Mouse (Mus musculus) neural tube, embryonic 13.5 days (tissue): ENCODE data around the gene Rbpj. TPM values are rescaled to one million over a fixed set of nuclear protein-coding genes. Genes with fewer than 3 reads are reported as not detected.

ENCODE experiments used
- ATAC-seq: fragments of 200-750 bp; cut with Nextera tagmentation; 2 replicates; pipeline ENCODE4 v1.8.0; 2017; ENCODE audit warnings: low read depth, mild to moderate bottlenecking, moderate TSS enrichment, moderate library complexity
- H3K27ac ChIP-seq: fragments of 300-500 bp; sonication (generic); replicated peaks from 2 replicates; pipeline ENCODE4 v1.5.1; 2015; ENCODE audit warnings: moderate library complexity, mild to moderate bottlenecking, inconsistent platforms
- H3K27me3 ChIP-seq: fragments of 300-500 bp; sonication (generic); 2 replicates; pipeline ENCODE4 v1.6.1; 2015; ENCODE audit warnings: mild to moderate bottlenecking, inconsistent platforms
- H3K36me3 ChIP-seq: fragments of 300-500 bp; sonication (generic); 2 replicates; pipeline ENCODE4 v1.6.1; 2015; ENCODE audit warnings: mild to moderate bottlenecking, inconsistent platforms
- H3K4me1 ChIP-seq: fragments of 300-500 bp; sonication (generic); replicated peaks from 2 replicates; pipeline ENCODE4 v1.6.1; 2015; ENCODE audit warnings: inconsistent platforms
- H3K4me2 ChIP-seq: fragments of 300-500 bp; sonication (generic); 2 replicates; pipeline ENCODE4 v1.6.1; 2015; ENCODE audit warnings: inconsistent platforms, mild to moderate bottlenecking, moderate library complexity
- H3K4me3 ChIP-seq: fragments of 300-500 bp; sonication (generic); 2 replicates; pipeline ENCODE4 v1.5.1; 2015; ENCODE audit warnings: mild to moderate bottlenecking, inconsistent platforms
- H3K9ac ChIP-seq: fragments of 300-500 bp; sonication (generic); 2 replicates; pipeline ENCODE4 v1.6.1; 2015; ENCODE audit warnings: moderate library complexity, mild to moderate bottlenecking, inconsistent platforms
- H3K9me3 ChIP-seq: fragments of 300-500 bp; sonication (generic); 2 replicates; pipeline ENCODE4 v1.6.1; 2016; ENCODE audit warnings: inconsistent platforms
- WGBS: fragments of 180-500 bp; shearing (Covaris S2); methylation state at CpG from one replicate; pipeline ENCODE4 v1.1.7; 2015; 5-methylcytosine and 5-hydroxymethylcytosine counted together
- polyA plus RNA-seq: library from polyadenylated mRNA; unstranded; fragments of >200 nt; fragmentation: Nextera tagmentation; extraction: Ambion mirVana; gene quantifications from 2 replicates; pipeline ENCODE4 v1.2.1, GENCODE M21; 2015

The Rbpj gene
- polyA plus RNA-seq, 1 experiment from 2014 or later, result 37.5 TPM

DNA sequence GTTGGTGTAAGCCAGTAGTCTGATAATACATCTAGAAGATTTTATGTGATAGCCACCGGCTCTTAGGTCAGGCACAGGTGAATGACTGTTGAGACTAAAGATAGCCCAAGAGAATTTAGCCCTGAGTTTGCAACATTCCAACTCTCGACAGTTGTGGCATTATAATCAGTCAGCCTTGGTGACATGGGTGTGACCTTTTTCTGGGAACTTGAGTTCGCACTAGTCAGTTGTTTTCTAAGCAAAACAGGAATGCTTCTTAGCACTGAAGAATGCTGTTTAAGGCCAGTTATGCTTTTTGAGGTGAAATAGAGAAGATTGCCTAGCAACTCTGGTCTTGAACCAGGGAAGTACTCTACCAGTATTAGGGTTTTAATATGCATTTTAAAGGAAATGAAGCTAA is 170.8 kb downstream of the Rbpj start:
- H3K27me3 ChIP-seq, result no peaks in the 10 kb centered on the region
- WGBS, result 79% methylated on average over 3 of the region's 3 CpGs
- H3K36me3 ChIP-seq, result peaks cover 3% of the 10 kb centered on the region; the same call in 1 of the 2 replicates
- H3K9ac ChIP-seq, result no peak overlapping the region
- no peak overlapping the region for H3K27ac ChIP-seq
- ATAC-seq, result no peak
- no peaks in the 10 kb centered on the region for H3K9me3 ChIP-seq
- no peak overlapping the region for H3K4me3 ChIP-seq
- H3K4me1 ChIP-seq, result no peaks in the 10 kb centered on the region
- H3K4me2 ChIP-seq, result no peak overlapping the region

- no peak overlapping the region for H3K4me2 ChIP-seq
- no peaks in the 10 kb centered on the region for H3K27me3 ChIP-seq
- peaks cover 2% of the 10 kb centered on the region for H3K36me3 ChIP-seq
- WGBS, result 85% methylated on average over 3 of the region's 3 CpGs
- H3K4me3 ChIP-seq, result no peak overlapping the region
- no peak for ATAC-seq
- H3K27ac ChIP-seq, result no peak overlapping the region
- H3K9me3 ChIP-seq, result no peaks in the 10 kb centered on the region
- no peaks in the 10 kb centered on the region for H3K4me1 ChIP-seq
- H3K9ac ChIP-seq, result no peak overlapping the region
These were observed 171.3 kb downstream of the Rbpj start for GRCm38 (mm10) chr5:53637206-53637605.

DNA sequence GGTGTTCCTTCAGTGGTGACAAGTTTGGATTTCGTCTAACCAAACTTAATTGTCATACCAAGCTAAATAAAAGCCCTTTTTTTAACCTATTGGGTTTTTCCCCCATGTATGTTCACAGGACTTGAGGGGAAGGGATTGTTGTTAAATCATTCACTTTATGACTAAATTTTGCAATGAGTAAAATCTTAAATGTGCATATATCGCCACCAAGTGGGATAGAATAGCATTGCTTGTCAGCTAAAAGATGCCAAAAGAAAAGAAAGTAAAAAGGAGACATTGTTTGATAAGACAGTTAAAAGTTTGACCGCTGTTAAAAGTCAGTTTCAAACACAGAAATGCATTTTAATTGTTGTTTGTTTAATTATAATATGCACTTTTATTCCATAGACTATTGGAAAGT is 172.7 kb downstream of the Rbpj start:
- no peak overlapping the region for H3K27ac ChIP-seq
- no peak for ATAC-seq
- no peaks in the 10 kb centered on the region for H3K4me1 ChIP-seq
- WGBS, result 81% methylated on average over 3 of the region's 3 CpGs
- H3K9me3 ChIP-seq, result no peaks in the 10 kb centered on the region
- peaks cover 11% of the 10 kb centered on the region for H3K36me3 ChIP-seq
- H3K9ac ChIP-seq, result no peak overlapping the region
- no peak overlapping the region for H3K4me2 ChIP-seq
- H3K4me3 ChIP-seq, result no peak overlapping the region
- no peaks in the 10 kb centered on the region for H3K27me3 ChIP-seq

- Histone ChIP-seq H3K4me1 (no peaks in the 10 kb centered on the region), H3K4me2 (no peak overlapping the region), H3K27me3 (no peaks in the 10 kb centered on the region), H3K27ac (no peak overlapping the region), H3K9me3 (no peaks in the 10 kb centered on the region), H3K4me3 (no peak overlapping the region), H3K36me3 (peaks cover 48% of the 10 kb centered on the region), H3K9ac (no peak overlapping the region)
- no peak for ATAC-seq
- WGBS, result 94% methylated on average over 4 of the region's 9 CpGs
These were observed 180.7 kb downstream of the Rbpj start for GRCm38 (mm10) chr5:53646669-53647068.

- Histone ChIP-seq H3K4me2 (no peak overlapping the region), H3K9ac (no peak overlapping the region), H3K9me3 (no peaks in the 10 kb centered on the region), H3K36me3 (peaks cover 52% of the 10 kb centered on the region), H3K4me1 (no peaks in the 10 kb centered on the region), H3K4me3 (no peak overlapping the region), H3K27ac (no peak overlapping the region), H3K27me3 (no peaks in the 10 kb centered on the region)
- ATAC-seq, result no peak
- WGBS, result 96% methylated on average over 2 of the region's 2 CpGs
These were observed 181.4 kb downstream of the Rbpj start for GRCm38 (mm10) chr5:53647358-53647757.

DNA sequence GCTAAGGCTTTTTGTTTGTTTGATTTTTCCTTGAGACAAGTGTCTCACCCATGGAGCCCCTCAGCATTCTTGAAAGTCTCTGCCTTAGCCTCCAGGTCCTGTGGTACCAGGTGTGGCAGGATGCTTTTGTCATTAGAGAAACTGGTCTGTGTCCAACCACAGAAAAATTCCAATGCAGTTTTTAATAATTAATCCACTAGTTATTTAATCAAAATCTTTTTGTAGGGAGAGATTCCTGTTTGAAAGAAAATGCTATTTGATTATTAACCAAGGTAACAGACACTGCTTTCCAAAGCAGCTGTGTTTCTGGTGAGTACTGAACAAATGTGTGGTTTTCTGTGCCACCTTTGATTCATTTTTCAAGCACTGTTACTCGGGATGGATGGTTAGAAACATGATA is 190.6 kb downstream of the Rbpj start:
- no peak for ATAC-seq
- H3K27me3 ChIP-seq, result no peaks in the 10 kb centered on the region
- no peaks in the 10 kb centered on the region for H3K9me3 ChIP-seq
- H3K9ac ChIP-seq, result no peak overlapping the region
- no peaks in the 10 kb centered on the region for H3K4me1 ChIP-seq
- no peak overlapping the region for H3K4me3 ChIP-seq
- peaks cover 16% of the 10 kb centered on the region for H3K36me3 ChIP-seq
- no peak overlapping the region for H3K4me2 ChIP-seq
- H3K27ac ChIP-seq, result no peak overlapping the region
- WGBS, result 40% methylated on average over 1 of the region's 1 CpGs

DNA sequence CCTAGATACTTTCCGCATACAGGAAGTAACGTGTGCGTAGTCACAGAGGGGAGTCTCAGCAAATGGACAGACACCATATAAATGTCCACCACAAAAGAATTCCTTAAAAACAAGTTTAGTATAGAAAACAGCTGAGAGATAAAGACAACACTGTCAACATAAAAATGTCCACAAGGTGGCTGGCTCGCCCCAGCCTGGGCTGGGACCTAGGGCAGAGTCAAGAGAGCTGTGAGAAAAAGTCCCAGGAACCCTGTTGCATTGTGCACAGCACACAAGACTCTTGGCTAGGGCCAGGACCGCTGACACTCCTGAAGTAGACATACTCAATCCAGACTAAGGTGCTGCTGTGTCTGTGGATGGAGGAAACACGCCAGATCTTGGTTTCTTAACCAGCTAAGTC is 192.0 kb downstream of the Rbpj start:
- 83% methylated on average over 6 of the region's 6 CpGs for WGBS
- no peak overlapping the region for H3K27ac ChIP-seq

DNA sequence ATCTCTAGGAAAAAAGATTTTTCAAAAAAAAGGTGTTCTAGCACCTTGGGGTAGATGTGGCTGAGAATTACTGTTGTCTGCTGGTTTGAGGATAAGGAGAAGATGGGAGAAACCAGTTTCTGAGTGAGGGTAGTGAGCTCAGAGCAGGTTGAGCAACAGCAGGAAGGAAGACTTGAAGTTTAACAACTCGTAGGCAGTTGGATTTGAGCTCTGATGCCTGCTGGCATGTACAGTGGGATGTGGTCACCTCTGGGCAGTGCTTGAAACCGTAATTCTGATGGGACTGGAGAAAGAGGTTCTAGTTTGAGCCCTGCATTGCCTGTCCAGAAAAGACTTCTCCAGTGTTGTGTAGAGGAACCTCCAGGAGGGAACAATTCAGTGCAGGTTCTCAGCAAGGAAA is 195.6 kb downstream of the Rbpj start:
- Histone ChIP-seq H3K4me2 (no peak overlapping the region), H3K4me3 (no peak overlapping the region), H3K36me3 (peaks cover under 1% of the 10 kb centered on the region; the same call in 1 of the 2 replicates), H3K27ac (no peak overlapping the region), H3K9ac (no peak overlapping the region), H3K4me1 (no peaks in the 10 kb centered on the region), H3K27me3 (no peaks in the 10 kb centered on the region), H3K9me3 (no peaks in the 10 kb centered on the region)
- 91% methylated on average over 2 of the region's 2 CpGs for WGBS
- no peak for ATAC-seq

More for the DNA sequence above, 192.0 kb downstream of the Rbpj start:
- H3K4me1 ChIP-seq, result no peaks in the 10 kb centered on the region
- no peaks in the 10 kb centered on the region for H3K9me3 ChIP-seq
- no peaks in the 10 kb centered on the region for H3K27me3 ChIP-seq
- H3K4me2 ChIP-seq, result no peak overlapping the region
- H3K36me3 ChIP-seq, result peaks cover 7% of the 10 kb centered on the region
- ATAC-seq, result no peak
- H3K9ac ChIP-seq, result no peak overlapping the region
- no peak overlapping the region for H3K4me3 ChIP-seq

GRCm38 (mm10) chr5:53662413-53662812 is 196.5 kb downstream of the Rbpj start:
- no peak overlapping the region for H3K4me3 ChIP-seq
- H3K27me3 ChIP-seq, result no peaks in the 10 kb centered on the region
- no peak for ATAC-seq
- no peaks in the 10 kb centered on the region for H3K4me1 ChIP-seq
- no peak overlapping the region for H3K27ac ChIP-seq
- 50% methylated on average over 1 of the region's 1 CpGs for WGBS
- no peaks in the 10 kb centered on the region for H3K36me3 ChIP-seq
- H3K9ac ChIP-seq, result no peak overlapping the region
- no peak overlapping the region for H3K4me2 ChIP-seq
- H3K9me3 ChIP-seq, result no peaks in the 10 kb centered on the region

GRCm38 (mm10) chr5:53663665-53664064 is 197.7 kb downstream of the Rbpj start:
- Histone ChIP-seq H3K27ac (no peak overlapping the region), H3K9ac (no peak overlapping the region), H3K36me3 (no peaks in the 10 kb centered on the region), H3K4me1 (no peaks in the 10 kb centered on the region), H3K4me3 (no peak overlapping the region), H3K27me3 (no peaks in the 10 kb centered on the region), H3K9me3 (no peaks in the 10 kb centered on the region), H3K4me2 (no peak overlapping the region)
- ATAC-seq, result no peak

DNA sequence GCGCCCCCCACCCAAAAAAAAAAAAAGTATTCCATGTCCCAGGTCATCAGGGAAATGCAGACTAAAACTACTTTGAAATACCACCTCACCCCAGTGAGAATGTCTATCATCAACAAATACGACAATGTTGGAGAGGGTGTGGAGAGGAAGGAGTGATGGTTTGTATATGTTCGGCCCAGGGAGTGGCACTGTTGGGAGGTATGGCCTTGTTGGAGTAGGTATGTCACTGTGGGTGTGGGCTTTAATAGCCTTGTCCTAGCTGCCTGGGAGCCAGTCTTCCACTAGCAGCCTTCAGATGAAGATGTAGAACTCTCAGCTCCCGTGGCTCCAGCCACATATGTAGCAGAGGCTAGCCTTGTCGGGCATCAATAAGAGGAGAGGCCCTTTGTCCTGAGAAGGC is 202.1 kb downstream of the Rbpj start:
- H3K4me2 ChIP-seq, result no peak overlapping the region
- WGBS, result 93% methylated on average over 5 of the region's 5 CpGs
- no peak overlapping the region for H3K9ac ChIP-seq
- no peak for ATAC-seq
- H3K9me3 ChIP-seq, result no peaks in the 10 kb centered on the region
- H3K36me3 ChIP-seq, result no peaks in the 10 kb centered on the region
- no peak overlapping the region for H3K27ac ChIP-seq
- H3K4me1 ChIP-seq, result no peaks in the 10 kb centered on the region
- H3K4me3 ChIP-seq, result no peak overlapping the region
- H3K27me3 ChIP-seq, result no peaks in the 10 kb centered on the region

- H3K36me3 ChIP-seq, result no peaks in the 10 kb centered on the region
- 91% methylated on average over 10 of the region's 10 CpGs for WGBS
- no peak overlapping the region for H3K9ac ChIP-seq
- H3K4me3 ChIP-seq, result no peak overlapping the region
- no peaks in the 10 kb centered on the region for H3K27me3 ChIP-seq
- no peaks in the 10 kb centered on the region for H3K9me3 ChIP-seq
- H3K4me2 ChIP-seq, result no peak overlapping the region
- H3K4me1 ChIP-seq, result no peaks in the 10 kb centered on the region
- no peak overlapping the region for H3K27ac ChIP-seq
- ATAC-seq, result no peak
These were observed 204.5 kb downstream of the Rbpj start for GRCm38 (mm10) chr5:53670321-53670938.

GRCm38 (mm10) chr5:53671507-53671906 is 205.6 kb downstream of the Rbpj start:
- 44% methylated on average over 4 of the region's 4 CpGs for WGBS

More at GRCm38 (mm10) chr5:53671507-53671906, 205.6 kb downstream of the Rbpj start:
- no peaks in the 10 kb centered on the region for H3K4me1 ChIP-seq
- no peak overlapping the region for H3K4me2 ChIP-seq
- no peaks in the 10 kb centered on the region for H3K36me3 ChIP-seq
- H3K27ac ChIP-seq, result no peak overlapping the region
- H3K4me3 ChIP-seq, result no peak overlapping the region
- H3K9ac ChIP-seq, result no peak overlapping the region
- ATAC-seq, result 0 out of 2 replicates have a peak, but pooled peaks have one; percentile 15
- no peaks in the 10 kb centered on the region for H3K9me3 ChIP-seq
- H3K27me3 ChIP-seq, result no peaks in the 10 kb centered on the region
